Mouse (Mus musculus) hindbrain, embryonic 11.5 days (tissue): Measurements from ENCODE around the gene Ing4. TPM values are rescaled to one million over a fixed set of nuclear protein-coding genes. Genes with fewer than 3 reads are reported as not detected.

Source experiments
- ATAC-seq: fragments of 200-750 bp; cut with Nextera tagmentation; 2 replicates; pipeline ENCODE4 v1.8.0; 2017; ENCODE audit warnings: mild to moderate bottlenecking, moderate TSS enrichment, moderate library complexity; ENCODE audit not compliant: low FRiP score
- DNase-seq: peaks from one replicate; pipeline ENCODE4 v3.0.0-alpha.2; 2015; ENCODE audit warnings: low spot score
- H3K27ac ChIP-seq: fragments of 300-500 bp; sonication (generic); 2 replicates; pipeline ENCODE4 v1.5.1; 2014; ENCODE audit warnings: mild to moderate bottlenecking, low read depth, low read length
- H3K27me3 ChIP-seq: fragments of 300-500 bp; sonication (generic); 2 replicates; pipeline ENCODE4 v1.6.1; 2014; ENCODE audit warnings: mild to moderate bottlenecking, low read length, moderate library complexity, mixed read lengths; ENCODE audit not compliant: control insufficient read depth, insufficient read depth
- H3K36me3 ChIP-seq: fragments of 300-500 bp; sonication (generic); 2 replicates; pipeline ENCODE4 v1.6.1; 2014; ENCODE audit warnings: mild to moderate bottlenecking, low read length, moderate library complexity, mixed read lengths; ENCODE audit not compliant: control insufficient read depth, insufficient read depth
- H3K4me1 ChIP-seq: fragments of 300-500 bp; sonication (generic); replicated peaks from 2 replicates; pipeline ENCODE4 v1.6.1; 2014; ENCODE audit warnings: low read length, mixed read lengths; ENCODE audit not compliant: control insufficient read depth, insufficient read depth
- H3K4me2 ChIP-seq: fragments of 300-500 bp; sonication (generic); replicated peaks from 2 replicates; pipeline ENCODE4 v1.6.1; 2014; ENCODE audit warnings: mild to moderate bottlenecking, low read depth, low read length
- H3K4me3 ChIP-seq: fragments of 300-500 bp; sonication (generic); 2 replicates; pipeline ENCODE4 v1.5.1; 2014; ENCODE audit warnings: low read depth, low read length
- H3K9ac ChIP-seq: fragments of 300-500 bp; sonication (generic); 2 replicates; pipeline ENCODE4 v1.6.1; 2014; ENCODE audit warnings: low read depth, low read length
- H3K9me3 ChIP-seq: fragments of 300-500 bp; sonication (generic); 2 replicates; pipeline ENCODE4 v1.6.1; 2016; ENCODE audit warnings: low read length; ENCODE audit not compliant: control insufficient read depth
- WGBS: fragments of 180-500 bp; shearing (Covaris S2); extraction: QIAGEN DNeasy Blood & Tissue Kit; methylation state at CpG from one replicate; pipeline ENCODE4 v1.1.7; 2014; 5-methylcytosine and 5-hydroxymethylcytosine counted together
- polyA plus RNA-seq: library from polyadenylated mRNA; unstranded; fragments of >200 nt; fragmentation: Nextera tagmentation; extraction: Ambion mirVana; gene quantifications from 2 replicates; pipeline ENCODE4 v1.2.1, GENCODE M21; 2014

The Ing4 gene
- polyA plus RNA-seq, 1 experiment from 2014 or later: 120 TPM

GRCm38 (mm10) chr6:125081394-125081793 is 41.8 kb downstream of the Ing4 start:
- H3K27ac ChIP-seq: peak overlapping the region; percentile 79
- 23% methylated on average over 25 of the region's 25 CpGs for WGBS
- no peaks in the 10 kb centered on the region; the same call in 1 of the 2 replicates for H3K4me1 ChIP-seq
- H3K4me2 ChIP-seq: peak overlapping the region; percentile 68
- H3K27me3 ChIP-seq: 0 out of 2 replicates have a peak, but pooled peaks cover 3% of the 10 kb centered on the region
- no peak for DNase-seq
- ATAC-seq: peak; percentile 56
- no peaks in the 10 kb centered on the region for H3K9me3 ChIP-seq
- no peaks in the 10 kb centered on the region for H3K36me3 ChIP-seq
- H3K4me3 ChIP-seq: peak overlapping the region; percentile 33
- peak overlapping the region; percentile 66 for H3K9ac ChIP-seq

- 21% methylated on average over 45 of the region's 45 CpGs for whole genome bisulfite sequencing
- H3K27me3 ChIP-seq: 0 out of 2 replicates have a peak, but pooled peaks cover 3% of the 10 kb centered on the region
- ATAC-seq (peak; percentile 94), DNase-seq (peak; percentile 98)
- peak overlapping the region; percentile 33 for H3K4me3 ChIP-seq
- peak overlapping the region; percentile 68 for H3K4me2 ChIP-seq
- no peaks in the 10 kb centered on the region for H3K36me3 ChIP-seq
- H3K9me3 ChIP-seq: no peaks in the 10 kb centered on the region
- H3K9ac ChIP-seq: peak overlapping the region; percentile 66
- no peaks in the 10 kb centered on the region; the same call in 1 of the 2 replicates for H3K4me1 ChIP-seq
- peak overlapping the region; percentile 79 for H3K27ac ChIP-seq
Measured at GRCm38 (mm10) chr6:125081797-125082560, 42.4 kb downstream of the Ing4 start.

- no peak for ATAC-seq
- H3K36me3 ChIP-seq: no peaks in the 10 kb centered on the region
- DNase-seq: no peak
- H3K27ac ChIP-seq: no peak overlapping the region
- 0 out of 2 replicates have a peak, but pooled peaks cover 3% of the 10 kb centered on the region for H3K27me3 ChIP-seq
- 89% methylated on average over 7 of the region's 7 CpGs for WGBS
- no peak overlapping the region for H3K4me3 ChIP-seq
- H3K4me2 ChIP-seq: no peak overlapping the region
- no peaks in the 10 kb centered on the region for H3K9me3 ChIP-seq
- H3K9ac ChIP-seq: no peak overlapping the region
- H3K4me1 ChIP-seq: no peaks in the 10 kb centered on the region; the same call in 1 of the 2 replicates
Measured at GRCm38 (mm10) chr6:125082801-125083386, 43.3 kb downstream of the Ing4 start.

GRCm38 (mm10) chr6:125084424-125084823 is 44.9 kb downstream of the Ing4 start:
- WGBS: 16% methylated on average over 4 of the region's 4 CpGs
- no peak for ATAC-seq

GRCm38 (mm10) chr6:125087937-125088336 is 48.4 kb downstream of the Ing4 start:
- Histone ChIP-seq H3K9me3 (no peaks in the 10 kb centered on the region), H3K4me3 (no peak overlapping the region), H3K27me3 (no peaks in the 10 kb centered on the region), H3K9ac (no peak overlapping the region), H3K36me3 (no peaks in the 10 kb centered on the region), H3K27ac (peak overlapping the region; percentile 93), H3K4me1 (peaks cover 16% of the 10 kb centered on the region), H3K4me2 (no peak overlapping the region)
- 73% methylated on average over 3 of the region's 3 CpGs for WGBS
- DNase-seq (no peak), ATAC-seq (no peak)

More at GRCm38 (mm10) chr6:125084424-125084823, 44.9 kb downstream of the Ing4 start:
- peak; percentile 75 for DNase-seq
- H3K9ac ChIP-seq: 0 out of 2 replicates have a peak overlapping the region, but pooled peaks have one; percentile 25
- H3K27me3 ChIP-seq: 0 out of 2 replicates have a peak, but pooled peaks cover 3% of the 10 kb centered on the region
- no peaks in the 10 kb centered on the region for H3K36me3 ChIP-seq
- H3K4me1 ChIP-seq: peaks cover 4% of the 10 kb centered on the region
- H3K9me3 ChIP-seq: no peaks in the 10 kb centered on the region
- 0 out of 2 replicates have a peak overlapping the region, but pooled peaks have one; percentile 9 for H3K27ac ChIP-seq
- no peak overlapping the region for H3K4me2 ChIP-seq
- no peak overlapping the region for H3K4me3 ChIP-seq

- Histone ChIP-seq H3K27ac (peak overlapping the region; percentile 93), H3K9me3 (no peaks in the 10 kb centered on the region), H3K4me3 (no peak overlapping the region), H3K36me3 (no peaks in the 10 kb centered on the region), H3K4me1 (peaks cover 16% of the 10 kb centered on the region), H3K9ac (peak overlapping the region; percentile 37), H3K4me2 (no peak overlapping the region), H3K27me3 (no peaks in the 10 kb centered on the region)
- ATAC-seq (peak; percentile 87), DNase-seq (peak; percentile 87)
- 1% methylated on average over 16 of the region's 20 CpGs for WGBS
Measured at GRCm38 (mm10) chr6:125088561-125089321, 49.2 kb downstream of the Ing4 start.

GRCm38 (mm10) chr6:125089521-125090321 is 50.2 kb downstream of the Ing4 start:
- Histone ChIP-seq H3K4me1 (peaks cover 16% of the 10 kb centered on the region), H3K36me3 (no peaks in the 10 kb centered on the region), H3K9ac (peak overlapping the region; percentile 65), H3K9me3 (no peaks in the 10 kb centered on the region), H3K4me3 (peak overlapping the region; percentile 12; the same call in 1 of the 2 replicates), H3K27me3 (no peaks in the 10 kb centered on the region), H3K27ac (peak overlapping the region; percentile 93), H3K4me2 (peak overlapping the region; percentile 36)
- WGBS: 3% methylated on average over 15 of the region's 15 CpGs
- ATAC-seq (peak; percentile 73), DNase-seq (peak; percentile 68)
